Mouse (Mus musculus): ENCODE data around the gene Efna3.

Gene Efna3

DNA sequence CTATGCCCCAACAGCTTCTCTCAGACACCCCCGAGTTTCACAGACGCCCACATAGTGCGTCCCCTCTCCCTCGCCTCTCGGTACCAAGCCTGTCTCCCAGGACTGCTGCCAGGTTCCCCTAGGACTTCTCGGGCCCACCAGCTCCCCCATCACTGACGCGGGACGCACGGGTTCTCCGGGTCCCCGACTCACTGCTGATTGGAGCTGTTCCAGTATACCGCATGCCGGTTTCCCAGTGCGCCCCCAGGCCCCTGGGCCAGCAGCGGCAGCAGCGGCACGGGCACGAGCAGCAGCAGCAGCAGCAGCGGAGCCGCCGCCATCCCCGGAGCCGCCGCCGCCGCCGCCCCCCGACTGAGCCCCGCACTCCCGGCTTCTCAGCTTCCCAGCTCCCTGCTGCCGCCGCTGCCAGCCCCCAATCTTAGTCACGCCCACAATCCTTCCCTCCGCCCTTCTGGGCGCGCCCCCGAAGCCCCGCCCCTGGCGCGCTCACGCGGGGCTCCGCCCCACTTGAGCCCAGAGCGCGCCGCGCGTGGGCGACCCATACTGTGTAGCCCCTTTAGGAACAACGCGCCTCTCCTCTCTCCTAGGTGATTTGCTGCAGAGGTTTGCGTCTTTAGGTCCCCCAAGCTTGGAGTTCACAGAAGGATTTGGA, at the start of gene Efna3:
TSS of gene Efna3 (minus strand) at position 452 of the 652 bp plus-strand sequence.
- peak; percentile 90 for DNase-seq (ENCODE audit: low read depth, low spot score)

- no peak for DNase-seq (ENCODE audit: low read depth, low spot score)
Measured at GRCm38 (mm10) chr3:89367338-89367737, 44.6 kb upstream of the Efna3 start.

- no peak for DNase-seq (ENCODE audit: low read depth, low spot score)
Measured at GRCm38 (mm10) chr3:89365486-89366414, 43.0 kb upstream of the Efna3 start.

- DNase-seq (ENCODE audit: low read depth, low spot score), result no peak
Measured at GRCm38 (mm10) chr3:89365153-89365485, 42.4 kb upstream of the Efna3 start, which contains the start of gene Dcst1. Dcst1 (minus strand) TSS chr3:89365253.

- DNase-seq (ENCODE audit: low read depth, low spot score), result no peak
Measured at GRCm38 (mm10) chr3:89364631-89365030, 41.9 kb upstream of the Efna3 start.

DNA sequence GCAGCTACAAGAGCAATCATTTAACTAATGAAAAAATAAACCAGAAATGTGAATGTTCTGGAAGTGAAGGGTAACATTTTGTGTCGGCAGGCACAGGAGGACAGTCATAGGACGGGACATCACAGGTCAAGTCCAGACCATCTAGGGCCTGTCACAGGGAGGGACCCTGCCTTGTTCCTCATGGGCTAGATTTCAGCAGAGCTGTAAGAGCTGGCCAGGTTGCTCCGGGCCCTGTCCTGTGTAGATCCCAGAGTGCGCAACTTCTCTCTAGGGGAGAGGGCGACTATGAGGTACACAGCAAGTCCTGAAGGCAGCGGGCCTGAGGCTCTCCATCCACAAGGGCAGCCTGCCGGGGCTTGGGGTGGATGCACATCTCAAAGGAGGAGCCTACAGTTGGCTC, 38.9 kb upstream of the Efna3 start, which contains the start of gene Dcst2:
TSS of gene Dcst2 (plus strand) at position 301 of the 400 bp plus-strand sequence.
- DNase-seq (ENCODE audit: low read depth, low spot score), result no peak

GRCm38 (mm10) chr3:89360237-89360636, 37.5 kb upstream of the Efna3 start:
- DNase-seq (ENCODE audit: low read depth, low spot score), result no peak

DNA sequence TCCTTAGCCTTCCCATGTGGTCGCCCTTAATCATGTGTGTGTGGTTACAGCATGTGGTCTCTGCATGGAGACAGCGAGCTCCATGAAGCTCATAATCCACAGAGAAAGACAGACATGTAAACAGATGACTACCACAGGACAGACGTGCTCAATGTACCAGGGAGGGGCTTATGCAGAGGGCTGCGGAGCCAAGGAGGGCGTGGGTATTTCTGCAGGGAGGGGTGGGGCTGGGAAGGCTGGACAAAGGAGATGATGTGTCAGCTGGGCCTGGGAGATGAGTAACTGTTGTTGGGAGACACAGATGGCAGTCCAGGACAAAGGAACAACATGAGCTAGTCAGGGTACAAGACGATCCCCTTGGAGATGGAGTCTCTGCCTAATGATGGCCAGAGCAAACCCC, 36.9 kb upstream of the Efna3 start:
- DNase-seq (ENCODE audit: low read depth, low spot score), result peak; percentile 48

DNA sequence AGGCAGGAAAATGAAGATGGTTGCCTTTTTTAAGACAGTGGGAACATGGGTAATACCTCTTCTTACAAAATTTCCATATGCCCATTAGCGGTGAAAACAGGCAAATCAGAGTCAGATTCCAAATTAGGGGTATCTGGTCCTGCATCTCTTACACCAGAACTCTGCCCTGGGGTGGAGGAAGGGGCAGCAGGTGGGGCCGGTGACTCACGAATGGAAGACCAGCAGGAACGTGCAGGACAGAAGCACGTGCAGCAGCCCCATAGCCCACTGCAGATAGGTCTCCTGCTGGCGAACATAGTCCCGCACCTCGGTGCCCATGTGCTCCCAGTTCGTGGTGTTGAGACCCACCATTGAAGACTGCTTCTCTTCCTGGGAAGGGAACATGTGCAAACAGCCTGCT, 33.3 kb upstream of the Efna3 start:
- DNase-seq (ENCODE audit: low read depth, low spot score), result no peak

DNA sequence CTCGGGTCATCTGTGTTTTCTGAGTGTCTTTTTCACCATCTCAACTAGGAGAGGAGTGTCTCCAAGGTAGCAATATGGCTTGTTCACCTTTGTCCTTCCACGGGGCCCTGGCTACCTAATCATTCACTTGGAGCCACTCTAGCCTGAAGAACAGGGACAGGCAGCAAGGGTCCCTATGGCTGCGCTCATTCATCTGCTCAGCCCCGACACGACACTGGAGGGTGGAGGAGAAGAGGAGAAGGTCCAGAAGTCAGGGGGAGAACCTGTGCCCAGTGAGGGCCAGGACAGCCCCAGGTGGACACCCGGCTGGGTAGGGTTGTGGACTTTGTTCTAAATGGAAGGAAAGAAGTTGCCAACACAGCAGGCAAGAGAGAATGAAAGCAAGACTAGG, 32.7 kb upstream of the Efna3 start:
- no peak for DNase-seq (ENCODE audit: low read depth, low spot score)

DNA sequence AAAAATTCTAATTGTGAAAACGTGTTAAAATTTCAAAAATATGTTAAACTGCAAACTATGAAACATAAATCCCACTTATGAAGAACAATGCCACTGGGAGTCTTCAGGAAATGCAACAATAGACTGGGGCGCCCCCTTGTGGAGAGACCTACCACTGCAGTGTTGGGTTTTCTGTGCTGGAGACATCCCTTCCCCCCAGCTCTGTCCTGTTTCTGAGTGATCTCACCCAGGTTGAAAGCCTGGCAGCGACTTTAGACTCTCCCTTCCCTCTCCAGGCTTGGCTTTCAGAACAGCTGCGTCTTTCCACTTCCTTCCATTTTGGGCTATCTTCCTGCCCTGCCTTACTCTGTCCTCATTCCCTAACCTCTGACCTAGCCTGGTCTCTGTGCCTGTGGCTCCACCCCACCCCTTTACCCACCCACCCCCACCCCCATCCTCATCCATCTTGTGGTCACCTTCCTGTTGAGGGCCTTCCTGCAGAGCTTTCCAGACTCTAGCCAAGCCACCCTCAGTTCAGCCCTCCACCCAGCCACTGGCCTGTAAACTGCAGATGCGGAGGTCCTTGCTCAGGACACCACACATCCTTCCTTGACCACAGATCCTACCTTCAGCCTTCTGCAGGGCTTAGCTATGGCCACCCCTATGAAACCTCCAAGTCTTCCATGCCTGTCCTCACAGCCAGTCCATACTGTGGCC, 32.2 kb upstream of the Efna3 start:
- DNase-seq (ENCODE audit: low read depth, low spot score), result peak; percentile 89

DNA sequence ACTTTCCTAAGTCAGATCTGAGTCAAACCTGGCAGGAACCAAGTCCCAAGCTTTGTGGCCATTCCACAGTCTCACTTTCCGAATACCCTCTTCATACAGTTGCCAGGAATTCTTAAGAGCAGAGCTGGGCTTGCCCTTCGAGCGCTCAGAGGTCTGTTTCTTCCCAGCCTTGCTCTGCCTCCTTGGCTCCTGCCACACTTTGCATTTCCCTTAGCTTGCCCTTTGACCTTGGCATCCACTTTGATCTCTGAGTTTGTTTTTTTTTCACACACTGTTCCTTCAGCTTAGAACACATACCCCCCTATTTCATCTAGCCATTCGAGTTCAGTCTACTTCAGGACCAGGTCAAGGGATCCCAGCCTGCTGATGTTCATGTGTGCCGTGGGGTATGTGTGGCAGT, 28.5 kb upstream of the Efna3 start:
- no peak for DNase-seq (ENCODE audit: low read depth, low spot score)

DNA sequence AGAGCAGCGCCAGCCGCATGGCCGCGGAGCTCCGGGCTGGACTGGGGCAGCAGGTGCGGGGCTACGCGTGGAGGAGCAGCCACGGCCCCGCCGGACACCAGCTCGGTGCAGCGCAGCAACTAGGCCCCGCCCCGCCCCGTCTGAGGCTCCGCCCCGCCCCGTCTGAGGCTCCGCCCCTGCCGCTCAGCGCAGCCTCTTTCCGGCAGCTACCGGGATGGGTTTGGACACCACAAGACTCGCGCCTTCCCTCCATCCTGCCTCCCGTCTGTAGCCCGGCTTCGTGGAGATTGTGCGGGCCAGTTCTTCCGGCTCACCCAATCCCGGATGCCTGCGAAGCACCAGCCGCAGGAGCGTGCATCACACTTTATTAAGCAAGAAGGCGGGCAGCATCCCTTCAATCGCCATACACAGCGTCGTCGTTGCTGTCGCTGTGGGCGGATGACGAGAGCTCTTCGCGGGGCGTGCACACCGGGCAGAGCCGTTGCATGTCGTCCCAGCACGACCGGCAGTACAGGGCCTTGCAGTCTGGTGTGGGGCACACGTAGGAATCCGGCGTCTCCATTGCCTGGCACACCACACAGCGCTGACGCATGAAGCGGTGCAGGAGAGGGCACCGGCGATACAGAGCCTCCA, 27.2 kb upstream of the Efna3 start, which contains the start of gene Adam15:
TSS of gene Adam15 (minus strand) at position 128 of the 633 bp plus-strand sequence.
- DNase-seq (ENCODE audit: low read depth, low spot score), result peak; percentile 94

DNA sequence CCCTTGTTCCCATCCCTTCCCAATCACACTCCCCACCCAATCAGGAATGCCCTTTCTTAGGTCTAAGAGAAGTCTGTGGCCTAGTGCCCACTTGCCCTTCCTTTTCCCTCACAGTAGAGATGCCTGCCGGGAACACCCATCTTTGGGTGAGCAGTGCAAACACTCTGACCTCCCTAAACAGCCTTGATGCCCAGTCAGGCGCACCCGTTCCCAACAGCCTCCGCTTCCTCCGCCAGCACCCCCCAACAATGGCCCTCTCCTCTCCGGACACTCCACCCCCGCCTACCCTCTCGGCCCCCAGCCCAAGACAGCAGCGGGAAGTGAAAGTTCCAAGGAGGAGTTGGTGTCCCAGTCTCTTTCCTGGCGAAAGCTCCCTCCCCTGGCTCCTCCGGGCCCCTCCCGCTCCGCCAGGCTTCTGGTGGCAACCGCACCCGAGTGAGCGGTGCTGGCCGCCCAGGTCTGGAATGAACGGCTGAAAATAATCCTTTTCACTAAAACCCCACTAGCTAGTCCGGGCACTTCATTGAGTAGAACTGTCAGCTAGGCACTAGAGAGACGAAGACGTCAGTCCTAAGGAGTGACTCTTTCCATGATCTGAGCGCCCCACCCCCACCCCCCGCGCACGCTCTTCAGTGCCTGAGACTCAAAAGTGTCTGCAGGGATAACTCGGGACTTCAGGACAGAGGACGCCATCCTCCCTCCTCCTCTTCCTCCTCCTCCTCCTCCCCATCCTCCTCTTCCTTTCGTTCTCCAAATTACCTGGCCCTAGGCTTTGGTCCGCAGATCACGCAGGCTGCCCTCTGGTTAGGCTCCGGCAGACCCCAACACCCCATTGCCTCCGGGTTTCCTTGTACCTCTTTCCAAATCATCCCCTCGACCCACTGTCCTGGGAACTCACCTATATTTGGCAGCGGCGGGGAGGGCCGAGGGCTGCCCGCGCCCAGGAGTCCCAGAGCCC, 26.4 kb upstream of the Efna3 start:
- DNase-seq (ENCODE audit: low read depth, low spot score), result peak; percentile 57

DNA sequence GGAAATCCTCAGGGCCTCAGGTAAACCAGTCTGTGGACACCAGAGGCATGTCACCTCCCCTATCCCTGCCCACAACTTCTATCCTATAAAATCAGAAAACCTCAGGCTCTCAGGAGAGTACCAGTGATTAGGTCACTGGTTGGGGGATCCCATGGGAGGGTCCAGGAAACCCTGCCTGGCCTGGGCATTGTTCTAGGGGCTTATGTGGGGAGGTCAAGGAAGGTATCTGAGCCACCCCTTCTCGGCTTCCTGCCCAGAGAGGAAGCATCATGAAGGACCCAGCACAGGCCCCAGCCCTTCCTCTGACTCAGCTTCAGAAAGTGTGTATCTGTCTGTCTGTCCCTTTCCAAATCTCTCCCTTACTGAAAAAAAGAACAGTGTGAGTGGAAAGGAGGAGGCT, 25.2 kb upstream of the Efna3 start:
- no peak for DNase-seq (ENCODE audit: low read depth, low spot score)

DNA sequence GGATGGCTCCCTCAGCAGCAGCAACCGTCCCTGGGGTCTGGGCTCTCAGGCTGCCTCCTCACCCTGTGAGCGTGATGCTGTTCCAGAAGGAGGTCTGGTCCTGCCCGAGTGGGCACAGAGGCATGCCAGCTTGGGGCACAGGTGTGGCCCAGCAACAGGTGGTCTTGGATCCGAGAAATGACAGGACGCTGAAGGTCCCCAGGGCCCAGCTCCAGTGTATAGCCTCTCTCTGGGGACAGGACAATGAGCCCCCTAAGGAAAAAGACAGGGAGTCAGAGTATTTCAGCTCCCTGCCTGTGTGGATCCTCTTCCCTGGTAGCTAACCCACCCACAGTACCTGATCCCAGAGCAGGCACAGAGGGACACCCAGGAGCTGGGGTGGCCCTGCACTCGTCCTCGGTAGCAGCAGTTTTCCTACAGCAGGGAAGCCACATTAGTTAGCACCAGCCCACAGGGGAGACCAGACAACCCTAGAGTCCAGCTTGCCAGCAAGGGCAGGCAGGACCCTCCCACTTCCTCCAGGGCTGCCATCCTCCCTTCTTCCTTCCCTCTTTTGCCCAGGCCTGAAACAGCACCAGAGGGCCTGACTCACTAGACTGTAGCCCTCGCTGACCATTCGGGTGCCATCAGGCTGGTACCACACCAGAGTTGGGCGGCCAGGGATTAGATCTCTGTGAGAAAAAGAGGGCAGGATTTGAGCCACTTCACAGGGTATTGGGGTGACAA, 24.2 kb upstream of the Efna3 start:
- DNase-seq (ENCODE audit: low read depth, low spot score), result no peak

- peak; percentile 25 for DNase-seq (ENCODE audit: low read depth, low spot score)
Measured at GRCm38 (mm10) chr3:89343279-89343678, 20.5 kb upstream of the Efna3 start.

DNA sequence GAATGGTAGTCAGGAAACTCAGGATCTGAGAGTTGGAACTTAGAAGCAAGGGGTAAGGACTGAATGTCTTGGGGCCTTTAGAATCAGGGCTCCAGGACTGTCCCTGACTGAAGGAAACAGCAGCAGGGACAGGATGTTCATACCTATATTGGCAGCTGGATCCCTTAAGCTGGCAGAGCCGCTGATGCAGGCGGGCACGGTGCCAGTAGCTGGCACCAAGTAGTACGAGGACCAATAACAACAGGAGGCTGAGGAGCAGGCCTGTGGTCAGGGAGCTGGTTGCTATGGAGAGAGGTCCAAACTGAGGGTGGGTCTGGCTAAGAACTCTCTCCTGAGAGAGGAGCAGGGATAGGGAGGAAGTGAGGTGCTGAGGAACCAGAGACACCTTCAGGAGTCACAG, 19.0 kb upstream of the Efna3 start:
- DNase-seq (ENCODE audit: low read depth, low spot score), result no peak

- peak; percentile 79 for DNase-seq (ENCODE audit: low read depth, low spot score)
Measured at GRCm38 (mm10) chr3:89340465-89340864, 17.7 kb upstream of the Efna3 start.

GRCm38 (mm10) chr3:89339416-89339815, 16.7 kb upstream of the Efna3 start:
- peak; percentile 64 for DNase-seq (ENCODE audit: low read depth, low spot score)
